Mouse (Mus musculus) adrenal gland, adult 2 months (tissue): ENCODE data around the gene Fndc3b. TPM values are rescaled to one million over a fixed set of nuclear protein-coding genes. Genes with fewer than 3 reads are reported as not detected.

ENCODE experiments used
- DNase-seq: peaks from one replicate; pipeline ENCODE4 v3.0.0; 2021
- long read RNA-seq: library from polyadenylated mRNA; stranded (forward); transcript quantifications from one replicate; pipeline ENCODE4 v2.0.0, GENCODE M21; 2021
- polyA plus RNA-seq: library from polyadenylated mRNA; depleted of rRNA; stranded (reverse); fragments of >200 nt; gene quantifications from 2 replicates; pipeline ENCODE4 v1.2.3, GENCODE M21; 2012; rRNA removed
- total RNA-seq, 2 experiments: library from RNA; stranded (reverse); gene quantifications; 2 replicates each; pipeline ENCODE4 v1.2.3; 2021

Fndc3b gene
- 100 to 1,000 TPM in 1 of 2 experiments, 10 to 100 TPM in 1; 88.9 to 120 TPM for total RNA-seq
- 15.5 and 27.9 TPM in 2 replicates for polyA plus RNA-seq
- long read RNA-seq, partial matches to known transcripts: 2 of 6 reads
- long read RNA-seq, other reads (novel, unspliced or antisense): 4 of 6 reads

GRCm38 (mm10) chr3:27710648-27711428 is at the start of gene Fndc3b:
Fndc3b (minus strand) TSS chr3:27711307.
- DNase-seq: peak; percentile 96

- peak; percentile 19 for DNase-seq
These were observed 49.2 kb upstream of the Fndc3b start for GRCm38 (mm10) chr3:27760278-27760677.

- DNase-seq: peak; percentile 22
These were observed 47.9 kb upstream of the Fndc3b start for GRCm38 (mm10) chr3:27758976-27759375.

GRCm38 (mm10) chr3:27751657-27752056 is 40.5 kb upstream of the Fndc3b start:
- peak; percentile 69 for DNase-seq

DNA sequence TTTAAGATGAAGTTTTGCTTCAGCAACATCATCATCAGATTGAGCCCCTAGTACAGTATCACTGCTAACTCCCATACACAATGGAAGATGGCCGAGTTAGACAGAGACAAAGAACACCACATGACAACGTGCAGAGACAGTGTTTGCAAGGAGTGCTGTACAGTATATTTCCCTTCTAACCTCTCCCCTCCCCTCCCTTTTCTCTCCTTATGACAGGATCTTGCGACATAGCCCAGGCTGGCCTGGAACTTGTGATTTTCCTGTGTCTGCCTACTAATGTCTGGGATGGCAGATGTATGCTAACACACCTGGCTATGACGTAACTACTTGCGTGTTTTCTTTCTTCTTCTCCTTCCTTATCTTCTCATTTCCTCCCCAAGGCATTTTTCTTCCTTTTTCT is 40.0 kb upstream of the Fndc3b start:
- DNase-seq: no peak

DNA sequence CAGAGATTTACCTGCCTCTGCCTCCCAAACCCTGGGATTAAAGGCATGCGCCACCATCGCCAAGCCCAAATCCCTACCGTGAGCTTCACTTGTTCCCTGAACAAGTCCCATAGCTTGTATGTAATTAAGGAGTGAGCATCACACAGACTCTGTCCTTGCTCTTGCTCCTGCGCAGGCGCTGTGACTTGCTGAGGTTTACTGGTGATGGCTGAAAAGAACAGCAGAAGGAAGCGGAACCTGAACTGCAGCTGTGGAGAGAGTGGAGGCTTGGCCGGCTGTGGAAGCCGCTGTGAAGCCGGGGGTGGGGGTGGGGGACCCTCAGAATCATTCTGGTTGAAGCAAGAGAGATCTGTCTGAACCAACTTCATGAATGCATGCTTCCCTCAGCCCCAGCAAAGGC is 34.5 kb upstream of the Fndc3b start:
- DNase-seq: no peak

GRCm38 (mm10) chr3:27744754-27745153 is 33.6 kb upstream of the Fndc3b start:
- DNase-seq: no peak

GRCm38 (mm10) chr3:27743271-27744145 is 32.4 kb upstream of the Fndc3b start:
- no peak for DNase-seq

DNA sequence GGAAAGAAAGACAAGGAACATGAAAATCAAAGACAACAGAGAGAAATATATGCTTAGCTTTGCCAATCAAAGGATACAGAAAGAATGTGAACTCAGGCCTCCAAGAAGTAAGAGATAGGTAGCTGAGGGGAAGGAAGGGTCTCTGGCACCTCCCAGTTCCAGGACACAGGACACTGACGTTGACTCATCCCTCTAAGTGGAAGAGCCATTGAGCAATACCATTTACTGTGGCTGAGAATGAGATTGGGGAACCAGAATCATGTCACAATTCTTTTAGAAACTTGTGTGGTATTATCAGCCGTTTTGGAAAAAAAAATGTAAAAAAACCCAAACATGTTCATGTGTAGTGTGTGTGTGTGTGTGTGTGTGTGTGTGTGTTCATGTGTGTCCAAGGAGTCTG is 31.0 kb upstream of the Fndc3b start:
- DNase-seq: no peak

GRCm38 (mm10) chr3:27740136-27740535 is 29.0 kb upstream of the Fndc3b start:
- DNase-seq: no peak

- no peak for DNase-seq
These were observed 25.1 kb upstream of the Fndc3b start for GRCm38 (mm10) chr3:27736180-27736579.

DNA sequence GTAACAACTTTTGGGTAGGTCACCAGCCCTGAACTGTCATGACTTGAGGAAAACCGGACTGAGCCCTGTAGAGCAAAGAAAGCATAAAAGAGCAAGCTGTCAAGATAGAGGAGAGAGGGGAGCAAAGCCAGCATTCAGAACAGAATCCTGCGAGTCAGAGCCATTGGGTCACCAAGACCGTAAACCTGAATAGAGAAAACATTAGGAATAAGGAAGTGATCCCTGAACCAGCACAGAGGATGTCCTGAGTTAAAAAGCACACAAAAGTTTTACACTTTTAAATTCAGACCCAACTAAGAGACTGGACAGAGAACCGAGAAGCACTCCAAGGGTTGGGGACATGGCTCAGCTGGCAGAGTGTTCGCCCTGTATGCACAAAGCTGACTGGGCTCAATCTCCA is 24.0 kb upstream of the Fndc3b start:
- DNase-seq: no peak

GRCm38 (mm10) chr3:27728798-27729782 is 18.0 kb upstream of the Fndc3b start:
- no peak for DNase-seq

DNA sequence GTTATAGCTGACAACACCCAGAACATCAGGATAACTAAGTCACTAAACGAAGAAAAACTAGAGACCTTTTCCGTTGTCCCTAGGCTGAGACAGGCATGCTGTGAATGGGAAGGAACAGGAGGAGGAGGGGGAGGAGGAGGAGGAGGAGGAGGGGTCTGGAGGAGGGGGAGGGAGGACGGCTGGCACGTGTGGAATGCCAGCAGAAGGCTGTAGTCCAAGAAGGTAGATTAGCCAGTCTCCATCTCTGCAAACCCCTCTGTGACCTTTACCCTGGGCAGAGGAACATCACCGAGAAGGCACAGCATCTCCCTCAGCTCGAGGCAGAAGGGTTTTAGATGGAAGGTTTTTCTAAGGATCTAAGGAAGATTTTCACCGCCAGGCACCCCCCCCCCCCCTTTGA is 17.1 kb upstream of the Fndc3b start:
- DNase-seq: no peak

GRCm38 (mm10) chr3:27725752-27726151 is 14.6 kb upstream of the Fndc3b start:
- no peak for DNase-seq

GRCm38 (mm10) chr3:27724208-27724607 is 13.1 kb upstream of the Fndc3b start:
- DNase-seq: no peak

- peak; percentile 32 for DNase-seq
These were observed 7.8 kb upstream of the Fndc3b start for GRCm38 (mm10) chr3:27718829-27719365.

- DNase-seq: no peak
These were observed 2.9 kb upstream of the Fndc3b start for GRCm38 (mm10) chr3:27713971-27714370.

- no peak for DNase-seq
These were observed 1.3 kb upstream of the Fndc3b start for GRCm38 (mm10) chr3:27712421-27712820.

DNA sequence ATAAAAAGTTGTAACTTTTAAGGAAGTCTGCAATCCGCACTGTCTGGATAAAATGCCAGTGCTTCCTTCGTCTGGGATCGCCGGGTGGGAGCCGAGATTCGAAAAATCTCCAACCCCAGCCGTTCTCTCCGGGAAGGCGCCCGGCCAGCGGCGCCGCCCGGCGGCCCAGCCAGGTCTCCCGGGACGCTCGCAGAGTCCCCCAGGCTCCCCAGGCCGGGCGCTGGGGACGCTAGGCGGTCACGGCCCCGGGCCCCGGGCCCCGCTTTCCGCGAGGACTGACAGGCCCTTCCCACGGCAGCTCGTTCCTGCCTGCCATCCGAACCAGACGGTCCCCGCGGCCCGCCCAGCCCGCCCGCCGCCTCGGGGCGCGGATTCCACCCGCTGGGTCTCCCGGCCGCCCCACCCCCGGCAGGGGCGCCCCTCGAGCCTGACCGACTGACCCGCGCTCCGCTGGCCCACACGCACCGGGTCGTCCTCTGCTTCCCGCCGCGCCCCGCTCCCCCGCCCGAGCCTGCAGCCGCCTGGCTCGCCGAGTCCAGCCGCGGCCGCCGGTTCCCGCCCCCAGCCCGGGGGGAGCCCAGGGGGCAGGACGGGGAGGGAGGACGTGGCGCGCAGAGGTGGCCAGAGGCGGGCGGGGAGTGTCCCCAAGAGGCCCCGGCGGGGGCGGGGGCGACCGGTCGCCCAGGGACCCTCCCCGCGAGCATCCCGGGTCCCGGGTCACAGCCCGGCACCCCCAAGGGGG is 1.0 kb downstream of the Fndc3b start:
- peak; percentile 94 for DNase-seq
